Mouse (Mus musculus) kidney, adult 9 months (tissue): ENCODE results near the gene Atf4.

ENCODE experiments used
- DNase-seq: peaks from one replicate; pipeline ENCODE4 v3.0.0; 2022

Gene Atf4

DNA sequence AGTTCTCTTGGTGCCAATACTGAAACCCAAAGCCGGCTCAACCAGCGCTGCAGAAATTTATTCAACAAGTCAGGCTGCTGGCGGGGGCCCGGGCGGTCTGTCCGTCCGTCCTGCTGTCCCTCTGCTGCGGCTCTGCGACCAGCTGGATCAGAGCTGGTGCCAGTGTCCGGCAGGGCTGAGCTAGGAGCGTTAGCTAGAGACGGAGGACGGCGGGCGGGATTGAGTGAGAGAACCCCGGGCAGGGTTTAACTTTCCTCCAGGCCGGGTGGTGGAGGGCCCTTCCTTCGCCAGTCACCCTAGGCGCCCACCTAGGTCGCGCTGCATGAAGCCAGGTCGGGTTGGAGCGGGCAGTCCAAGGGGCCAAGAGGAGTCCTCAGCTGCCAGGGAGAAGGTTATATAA lies 33.1 kb downstream of the Atf4 start:
- no peak for DNase-seq

GRCm38 (mm10) chr15:80289436-80289835 lies 34.5 kb downstream of the Atf4 start:
- peak; percentile 77 for DNase-seq

GRCm38 (mm10) chr15:80297146-80297545 lies 42.2 kb downstream of the Atf4 start:
- no peak for DNase-seq

- DNase-seq, result no peak
Observed at GRCm38 (mm10) chr15:80303779-80304178, 48.8 kb downstream of the Atf4 start.

GRCm38 (mm10) chr15:80304188-80304587 lies 49.2 kb downstream of the Atf4 start:
- no peak for DNase-seq

DNA sequence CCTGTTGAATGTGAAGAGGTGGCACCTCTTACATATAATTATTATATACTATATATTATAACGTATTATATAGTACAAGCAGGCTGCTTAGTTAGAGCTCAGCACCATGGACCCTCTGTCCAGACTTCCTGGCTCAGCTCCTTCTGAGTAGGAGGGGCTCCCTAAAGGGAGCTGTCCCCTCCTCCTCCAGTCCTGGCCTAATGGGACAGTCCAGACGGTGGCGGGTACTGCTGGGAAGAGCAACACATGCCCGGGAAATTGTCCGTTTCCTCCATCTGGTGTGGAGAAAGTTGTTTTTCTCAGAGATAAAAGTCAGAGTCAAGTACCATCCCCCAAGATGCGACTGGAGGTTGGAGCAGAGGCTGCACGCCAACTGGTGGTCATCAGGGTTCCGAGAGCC lies 51.2 kb downstream of the Atf4 start:
- DNase-seq, result no peak
